Mouse (Mus musculus) layer of hippocampus, postnatal 25 days (tissue): Measurements from ENCODE around the gene Vstm2l. TPM values are rescaled to one million over a fixed set of nuclear protein-coding genes. Genes with fewer than 3 reads are reported as not detected.

Experiments used
- DNase-seq, 2 experiments: peaks; one replicate each; pipeline ENCODE4 v3.0.0; 2022; ENCODE audit warnings: mixed read lengths in 2 of 2, low spot score in 1 of 2; ENCODE audit errors: extremely low spot score in 1 of 2
- total RNA-seq, 2 experiments: library from RNA; stranded (reverse); gene quantifications; 2 replicates each; pipeline ENCODE4 v1.2.3; 2021

Gene Vstm2l
- 100 to 1,000 TPM; 114 to 131 TPM for total RNA-seq

DNA sequence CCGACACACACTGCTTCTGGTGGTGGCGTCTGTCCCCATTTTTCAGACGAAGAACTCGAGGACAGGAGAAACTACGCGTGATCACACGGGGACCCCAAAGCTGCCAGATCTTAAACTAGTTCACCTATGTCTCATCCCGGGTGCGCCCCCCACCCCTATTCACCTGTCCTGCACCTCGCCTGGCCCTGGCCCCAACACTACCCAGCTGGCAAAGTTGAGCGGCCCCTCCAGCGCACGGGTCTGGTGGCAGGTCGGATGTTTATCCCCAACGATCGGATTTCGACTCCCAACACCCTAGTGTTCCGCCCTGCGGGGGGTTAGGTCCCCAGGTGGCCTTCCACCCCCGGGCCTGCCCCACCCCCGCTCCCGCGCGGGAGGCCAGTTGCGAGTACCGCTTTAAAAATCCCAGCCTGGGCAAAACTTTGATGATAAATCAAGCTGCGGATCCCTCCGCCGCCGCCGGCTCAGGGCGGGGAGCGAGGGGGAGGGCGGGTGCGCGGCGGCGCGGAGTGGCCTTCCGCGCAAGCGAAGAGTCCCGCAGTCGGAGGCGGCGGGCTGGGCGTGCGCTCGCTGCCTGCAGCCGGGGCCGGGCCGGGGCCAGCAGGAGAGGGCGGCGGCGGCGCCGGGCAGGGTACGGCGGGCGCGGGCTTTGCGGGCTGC is at the start of gene Vstm2l:
Gene Vstm2l (plus strand): TSS at position 549 of the 660 bp plus-strand sequence.
- DNase-seq = peak; percentile 55 to 60

DNA sequence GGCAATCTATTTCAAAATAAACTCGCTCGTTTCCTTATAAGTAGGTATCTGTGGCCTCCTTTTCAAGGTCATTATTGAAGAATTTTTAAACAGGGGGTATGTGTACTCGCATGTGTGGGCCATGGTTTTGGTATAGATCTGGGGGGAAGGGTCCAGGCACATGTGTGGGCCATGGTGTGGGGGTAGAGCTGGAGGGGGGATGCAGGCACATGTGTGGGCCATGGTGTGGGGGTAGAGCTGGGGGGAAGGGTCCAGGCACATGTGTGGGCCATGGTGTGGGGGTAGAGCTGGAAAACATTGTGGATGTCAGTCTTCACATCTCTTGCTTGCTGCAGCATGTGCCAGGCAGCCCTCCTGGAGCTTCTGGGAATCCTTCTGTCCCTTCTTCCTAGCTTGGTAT is 47.3 kb upstream of the Vstm2l start:
- DNase-seq = no peak

DNA sequence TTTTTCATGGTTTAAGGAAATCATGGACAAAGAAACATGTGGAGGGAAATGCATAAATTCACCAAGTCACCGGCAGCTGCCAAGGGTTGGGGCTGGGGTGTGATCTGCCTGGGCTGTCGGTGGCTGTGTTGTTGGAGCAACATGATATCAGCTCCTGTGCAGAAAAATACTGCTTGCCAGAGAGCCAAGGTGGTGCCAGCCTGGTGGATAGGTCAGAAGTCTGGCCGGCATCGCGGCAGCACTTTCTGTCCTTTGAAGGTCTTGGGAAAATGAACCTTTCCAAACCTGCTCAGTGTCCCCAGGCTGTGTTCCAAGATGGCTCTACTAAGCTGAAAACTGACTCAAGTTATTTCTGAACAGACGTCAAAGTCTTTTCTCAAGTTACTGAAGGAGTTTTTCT is 44.2 kb upstream of the Vstm2l start:
- no peak for DNase-seq

DNA sequence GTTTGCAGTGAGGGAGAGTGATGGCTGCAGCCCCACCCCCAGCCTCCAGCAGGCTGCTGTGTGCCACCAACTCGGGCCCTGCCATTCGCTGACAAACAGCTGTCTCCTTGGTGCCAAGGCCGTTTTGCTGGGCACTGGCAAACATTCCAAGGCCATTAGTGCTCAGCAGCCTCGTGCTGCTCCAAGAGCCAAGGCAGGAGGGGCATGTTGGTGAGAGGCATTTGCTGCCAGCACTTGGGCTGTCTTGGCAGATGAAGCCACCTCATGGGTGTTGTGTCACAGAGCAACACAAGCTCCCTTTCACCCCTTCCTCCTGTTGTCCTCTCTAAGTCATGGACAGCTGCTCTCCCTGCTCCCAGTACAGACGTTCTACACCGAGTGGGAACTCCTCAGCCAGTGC is 41.2 kb upstream of the Vstm2l start:
- peak in 1 of 2 experiments; percentile 24 for DNase-seq

DNA sequence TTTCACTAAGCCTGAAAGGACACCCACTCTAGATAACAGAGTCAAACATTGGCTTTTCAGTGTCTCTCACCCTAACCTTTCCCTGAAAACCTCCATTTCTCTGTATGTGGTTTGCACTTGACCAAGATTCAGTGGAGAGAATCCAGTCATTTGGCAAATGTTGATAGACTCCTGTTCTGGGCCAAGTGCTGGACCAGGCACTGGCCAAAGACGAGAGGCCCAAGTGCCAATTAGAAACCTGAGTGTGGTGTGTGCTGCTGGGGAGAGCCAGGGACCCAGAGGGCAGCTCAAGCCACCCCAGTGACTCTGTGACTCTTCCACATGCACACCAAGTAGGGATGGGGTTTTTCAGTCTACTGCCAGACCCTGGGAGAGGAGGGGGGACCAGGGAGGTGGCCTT is 40.8 kb upstream of the Vstm2l start:
- no peak for DNase-seq

DNA sequence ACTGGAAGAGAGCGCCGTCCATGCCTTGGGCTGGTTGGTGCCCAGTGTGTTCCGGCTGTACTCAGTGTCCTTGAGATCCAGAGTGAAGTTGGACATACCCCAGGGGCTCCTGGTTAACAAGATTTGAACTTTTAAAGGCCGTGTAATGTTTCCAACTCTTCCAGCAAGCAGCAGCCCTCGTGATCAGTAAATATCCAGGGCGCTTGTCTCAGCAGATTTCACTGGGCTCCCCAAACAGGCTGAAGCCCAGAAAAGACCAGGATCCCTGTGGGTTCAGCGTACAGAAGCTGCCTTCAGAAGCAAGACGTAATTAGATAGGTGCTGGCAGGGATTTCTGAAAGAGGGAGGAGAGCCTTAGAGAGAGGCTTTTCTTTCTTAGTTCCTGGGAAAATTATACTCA is 39.3 kb upstream of the Vstm2l start:
- no peak for DNase-seq

DNA sequence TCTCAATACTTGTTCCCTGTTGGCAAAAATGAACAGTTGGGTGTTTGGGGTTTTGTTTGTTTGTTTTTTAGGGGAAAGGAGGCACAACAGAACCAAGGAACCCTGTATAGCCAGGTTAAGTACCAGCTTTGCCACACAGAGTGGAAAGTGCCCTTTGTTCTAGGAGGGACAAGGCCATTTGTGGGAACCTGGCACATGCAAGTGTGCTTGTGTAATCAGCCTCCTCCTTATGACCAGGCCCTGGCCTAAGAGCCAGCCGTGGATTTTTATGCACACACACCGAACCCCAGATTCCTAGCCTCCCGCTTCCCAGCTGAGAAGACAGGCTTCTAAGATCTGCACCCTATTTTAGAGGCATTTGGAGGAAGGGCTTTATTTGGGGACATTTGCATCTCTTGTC is 37.1 kb upstream of the Vstm2l start:
- DNase-seq = no peak

DNA sequence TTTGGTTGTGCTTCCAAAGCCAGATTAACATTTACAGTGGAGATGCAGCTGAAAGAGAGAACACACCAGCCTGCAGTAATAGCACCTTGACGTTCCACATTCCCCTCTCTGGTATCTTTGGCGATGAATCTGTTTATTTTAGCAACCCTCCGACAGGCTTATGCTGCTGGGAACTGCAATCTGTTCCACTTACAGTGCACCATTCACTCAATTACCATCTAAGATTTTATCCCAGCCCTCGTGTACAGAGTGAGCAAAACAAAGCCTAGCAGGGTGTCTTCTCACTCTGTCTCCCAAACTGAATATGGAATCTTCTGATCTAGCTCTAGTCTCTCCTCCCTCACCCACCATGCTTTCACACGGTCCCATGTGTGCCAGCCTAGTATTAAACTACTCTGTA is 36.5 kb upstream of the Vstm2l start:
- no peak for DNase-seq

DNA sequence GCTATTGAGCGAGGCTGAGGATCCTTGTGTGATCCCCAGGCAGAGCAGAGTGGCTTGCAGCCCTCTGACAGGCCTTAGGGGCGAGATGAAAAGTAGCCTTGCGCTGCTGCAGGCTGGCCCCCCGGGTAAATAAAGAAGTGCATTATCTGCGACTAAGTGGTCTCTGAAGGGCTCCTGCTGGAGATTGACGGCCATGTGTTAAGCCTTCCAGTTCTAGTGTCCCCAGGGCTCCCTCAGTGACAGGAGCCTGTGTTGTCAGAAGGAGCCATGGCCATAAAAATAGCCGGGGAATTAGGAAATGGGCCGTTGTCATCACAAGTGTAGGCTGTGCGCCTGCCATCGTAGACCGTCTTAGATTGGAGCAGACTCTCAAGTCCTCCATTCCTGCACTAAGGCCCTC is 32.5 kb upstream of the Vstm2l start:
- DNase-seq = no peak

DNA sequence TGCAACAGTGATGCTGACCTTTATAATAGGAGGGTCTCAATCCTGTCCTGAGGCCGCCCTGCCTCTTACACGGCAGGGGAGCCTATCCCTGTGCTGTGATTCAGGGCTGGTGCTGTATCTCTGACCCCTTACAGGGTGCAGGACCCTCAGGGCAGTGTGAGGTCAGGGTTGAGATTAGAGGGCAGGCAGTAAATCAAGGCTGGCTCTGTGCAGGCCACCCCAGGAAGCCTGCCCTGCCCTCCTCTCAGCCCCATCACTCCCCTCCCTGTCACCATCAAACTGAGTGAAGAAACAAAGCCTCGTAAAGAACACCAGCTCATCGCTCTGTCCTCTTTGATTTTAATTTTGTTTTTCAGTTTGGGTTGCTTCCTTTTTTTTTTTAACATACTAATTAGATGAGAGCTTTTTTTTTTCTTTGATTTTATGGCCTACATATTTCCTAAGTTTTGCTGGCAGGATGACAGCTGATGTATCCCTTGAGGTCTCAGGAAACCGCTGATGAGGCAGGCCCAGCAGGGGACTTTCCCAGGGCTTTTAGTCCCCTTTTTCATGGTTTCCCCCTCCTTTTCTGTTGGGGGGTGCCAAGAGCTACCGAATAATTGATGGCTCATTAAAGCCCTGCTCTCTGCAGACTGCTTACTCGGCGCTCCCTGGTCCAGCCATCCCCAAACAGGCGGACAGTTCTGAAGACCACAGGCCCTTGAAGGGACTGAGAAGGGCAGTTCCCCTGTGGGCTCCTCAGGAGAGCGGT is 27.0 kb upstream of the Vstm2l start:
- no peak for DNase-seq

DNA sequence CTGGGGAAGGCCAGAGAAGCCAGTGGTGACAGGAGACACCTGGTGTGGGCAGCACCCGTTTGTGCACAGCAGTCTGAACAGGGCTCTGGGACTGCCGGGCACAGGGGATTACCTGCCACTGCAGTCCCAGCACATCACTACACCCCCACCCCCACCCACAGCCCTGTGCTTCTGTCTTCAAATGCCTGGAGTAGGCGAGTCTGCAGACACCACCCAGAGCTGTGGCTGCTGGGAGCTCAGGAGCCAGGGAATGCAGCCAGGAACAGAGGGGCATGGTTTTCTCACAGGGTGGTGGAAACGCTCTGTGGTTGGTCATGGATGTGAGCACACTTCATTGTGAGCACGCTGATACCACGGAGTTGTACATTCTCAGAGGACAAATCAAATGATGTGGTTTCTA is 23.3 kb upstream of the Vstm2l start:
- no peak for DNase-seq

DNA sequence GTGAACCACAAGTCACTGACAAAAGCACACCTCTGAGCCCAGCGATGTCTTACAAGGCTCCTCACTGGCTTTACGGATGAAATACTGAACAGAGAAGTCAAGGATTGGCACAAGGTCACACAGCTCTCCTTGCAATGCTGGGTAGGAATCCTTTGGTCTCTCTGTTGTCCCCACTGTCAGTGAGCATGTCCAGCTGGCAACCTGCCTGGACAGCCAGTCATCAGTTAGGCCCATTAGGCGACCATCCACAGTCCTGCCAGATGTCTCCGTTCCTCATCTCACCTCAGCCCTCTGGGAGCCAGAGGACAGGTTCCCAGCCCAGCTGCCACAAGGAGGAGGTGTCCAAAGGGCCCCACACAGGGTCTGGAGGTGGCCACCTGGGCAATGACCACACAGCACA is 17.3 kb upstream of the Vstm2l start:
- DNase-seq = no peak

DNA sequence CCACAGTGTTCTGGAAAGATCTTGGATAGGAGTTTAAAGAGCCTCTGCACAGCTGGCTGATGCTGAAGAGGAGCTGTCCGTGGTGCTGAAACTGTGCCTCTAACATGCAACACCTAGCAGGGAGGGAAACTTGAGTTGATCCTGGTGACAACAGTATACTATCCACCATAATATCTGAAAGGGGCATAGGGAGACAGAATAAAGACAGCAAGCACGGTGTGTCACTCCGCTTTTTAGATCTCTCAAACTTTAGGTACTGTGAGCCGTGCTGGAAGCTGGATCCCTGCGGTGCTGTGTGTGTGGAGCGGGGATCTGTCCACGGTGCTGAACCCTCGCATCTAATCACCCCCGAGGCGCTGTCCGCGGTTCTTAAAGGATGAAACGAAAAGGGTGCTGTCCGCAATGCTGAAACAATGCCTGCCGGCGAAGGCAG is 1.2 kb upstream of the Vstm2l start:
- peak; percentile 31 to 68 for DNase-seq

DNA sequence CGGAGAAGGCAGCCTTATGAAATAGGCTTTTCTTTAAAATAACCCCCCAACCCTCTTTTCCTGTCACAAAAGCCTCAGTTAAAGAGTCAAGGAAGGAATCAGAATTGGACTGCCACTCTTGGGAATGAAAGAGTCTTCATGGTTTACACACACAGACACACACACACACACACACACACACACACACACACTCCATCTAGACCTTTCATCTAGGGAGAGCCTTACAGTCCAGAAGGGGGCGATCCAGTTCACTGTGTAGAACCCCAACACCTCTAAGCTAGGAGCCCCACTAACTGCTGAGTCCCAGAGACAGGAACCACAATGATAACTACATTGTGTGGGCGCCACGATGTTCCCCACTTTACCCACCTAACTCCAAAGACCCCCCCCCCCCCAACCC is 748 bp upstream of the Vstm2l start:
- peak in 1 of 2 experiments; percentile 29 for DNase-seq

DNA sequence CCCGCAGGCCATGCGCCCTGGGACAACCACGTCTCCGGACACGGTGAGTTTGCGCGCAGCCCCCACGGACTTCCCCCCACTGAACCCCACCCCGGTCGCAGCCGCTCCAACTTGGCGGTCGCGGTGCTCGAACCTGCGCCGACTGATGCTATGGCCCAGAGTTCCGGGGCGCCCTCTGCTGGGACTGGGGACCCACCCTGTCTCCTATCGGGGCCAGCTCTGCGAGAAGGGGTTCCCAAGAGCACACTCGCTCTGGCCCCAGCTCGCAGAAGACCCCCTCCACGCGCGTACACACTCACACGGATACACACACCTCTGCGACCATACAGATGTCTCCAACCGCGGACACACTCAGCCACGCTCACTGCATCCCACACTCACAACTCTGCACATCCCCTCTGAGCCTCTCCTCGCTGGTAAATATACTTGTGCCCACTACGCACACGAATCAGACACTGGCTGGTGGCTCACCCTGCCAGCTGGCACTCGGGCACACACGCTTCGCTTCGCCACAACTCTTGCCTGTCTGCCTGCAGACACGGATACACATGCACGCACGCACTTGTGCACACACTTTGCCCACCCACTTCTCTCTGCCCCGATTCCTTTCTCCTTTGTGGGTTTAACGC is 550 bp downstream of the Vstm2l start:
- peak; percentile 31 to 59 for DNase-seq

DNA sequence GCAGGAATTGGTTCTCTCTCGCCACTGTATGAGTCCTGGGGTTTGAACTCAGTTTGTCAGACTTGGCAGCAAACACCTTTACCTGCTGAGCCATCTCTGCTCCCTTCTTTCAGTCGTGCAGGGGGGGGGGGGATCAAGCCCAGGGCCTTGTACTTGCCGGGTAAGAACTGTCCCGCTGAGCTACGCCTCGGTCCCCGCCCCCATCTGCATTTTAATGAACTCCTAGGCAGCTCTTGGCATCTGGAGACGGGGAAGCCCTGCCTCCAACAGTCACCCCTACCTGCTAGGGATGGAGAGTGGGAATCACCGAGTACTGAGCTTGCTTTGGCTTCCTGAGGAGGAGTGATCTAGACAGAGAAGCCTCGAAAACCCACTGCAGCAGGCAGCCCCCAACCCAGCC is 4.1 kb downstream of the Vstm2l start:
- DNase-seq = no peak

DNA sequence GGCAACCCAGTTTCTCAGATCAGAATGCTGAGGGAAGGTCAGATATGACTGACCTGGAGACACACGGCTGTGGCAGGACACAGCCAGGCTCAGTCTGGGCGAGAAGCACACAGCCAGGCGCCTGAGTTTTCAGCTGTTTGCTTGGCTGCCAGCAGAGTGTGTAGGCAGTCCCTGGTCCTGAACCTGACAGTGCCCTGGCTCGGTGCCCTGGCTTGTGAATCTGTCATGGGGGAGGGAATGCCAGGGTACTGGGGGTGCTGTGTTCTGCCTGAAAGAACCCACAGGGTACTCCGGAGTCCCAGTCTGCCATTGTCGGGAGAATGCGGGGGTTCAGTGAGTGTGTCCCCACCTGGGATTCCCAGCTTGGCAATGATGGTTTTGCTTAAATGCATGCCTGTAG is 7.1 kb downstream of the Vstm2l start:
- DNase-seq = peak in 1 of 2 experiments; percentile 34

DNA sequence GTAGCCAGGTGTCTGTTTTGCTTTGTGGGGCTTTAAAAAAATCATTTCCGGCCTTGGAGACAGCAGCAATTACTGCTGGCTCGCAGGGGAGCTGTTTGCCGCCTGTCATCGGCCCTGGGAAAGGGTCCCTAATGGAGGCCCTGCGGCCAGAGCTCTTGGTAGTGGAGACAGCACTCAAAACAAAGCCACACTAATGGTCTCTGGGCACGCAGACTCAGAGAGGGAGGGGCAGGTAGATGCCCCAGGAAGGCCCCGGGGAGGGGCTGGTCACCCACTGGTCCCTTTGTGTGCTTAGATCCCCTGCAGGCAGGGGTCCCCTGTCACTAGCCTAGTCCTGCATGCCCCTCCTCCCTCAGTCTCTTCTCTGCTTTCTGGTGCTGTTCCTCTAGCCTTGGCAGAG is 9.0 kb downstream of the Vstm2l start:
- no peak for DNase-seq

DNA sequence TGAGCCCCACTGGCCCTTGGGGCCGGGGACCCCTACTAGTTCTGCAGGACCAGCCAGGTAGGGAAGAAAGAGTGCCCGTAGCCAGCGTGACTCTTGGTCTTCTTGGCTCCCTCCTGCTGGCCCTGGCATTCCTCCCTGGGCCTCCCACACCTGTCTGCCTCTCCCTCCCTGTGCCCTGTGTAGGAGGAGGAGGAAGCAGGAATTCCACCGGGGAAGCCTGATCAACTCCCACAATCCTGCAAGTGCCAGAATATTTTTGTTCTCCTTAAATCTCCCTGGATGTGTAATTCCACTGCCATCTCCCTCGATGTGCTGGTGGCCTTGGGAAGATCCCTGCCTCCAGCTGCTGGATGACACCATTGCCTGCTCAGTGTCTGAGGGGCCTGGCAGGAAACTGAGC is 10.1 kb downstream of the Vstm2l start:
- no peak for DNase-seq

DNA sequence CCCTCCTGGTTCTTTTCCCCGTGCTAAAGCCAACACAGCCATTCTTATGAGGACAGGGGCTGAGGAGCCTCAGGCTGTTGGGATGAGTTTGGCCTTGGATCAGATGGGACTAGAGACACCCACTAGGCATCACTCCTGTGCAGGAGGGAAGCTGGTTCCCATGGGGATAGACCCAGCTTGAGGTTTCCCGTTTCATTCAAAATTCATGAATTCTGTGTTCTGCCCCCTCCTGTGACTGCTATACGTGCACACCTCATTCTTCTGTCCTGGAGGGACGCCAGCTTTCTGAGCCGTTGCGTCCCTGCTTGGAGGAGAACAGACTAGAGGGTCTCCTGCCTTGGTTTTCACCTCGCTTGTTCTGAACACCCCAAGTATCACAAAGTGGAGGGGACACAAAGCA is 12.0 kb downstream of the Vstm2l start:
- DNase-seq = no peak

DNA sequence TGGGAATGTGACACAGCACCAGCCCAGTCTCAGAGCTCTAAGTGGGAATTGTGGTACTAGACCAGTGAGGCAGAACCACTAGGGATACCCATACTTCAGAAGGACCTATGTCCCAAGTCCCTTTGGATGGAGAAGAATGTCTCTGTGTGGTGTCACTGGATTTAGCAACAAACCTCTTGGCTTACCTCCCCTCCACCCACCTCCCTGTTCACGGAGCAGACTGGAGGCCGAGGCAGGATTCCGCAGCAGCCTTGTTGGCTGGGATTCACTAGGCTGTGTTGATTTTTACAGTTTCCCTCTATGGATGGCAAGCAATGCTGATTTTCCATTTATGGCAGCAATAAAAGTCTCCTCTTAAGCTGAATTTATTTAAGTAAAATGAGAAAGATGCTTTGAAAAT is 12.5 kb downstream of the Vstm2l start:
- no peak for DNase-seq

DNA sequence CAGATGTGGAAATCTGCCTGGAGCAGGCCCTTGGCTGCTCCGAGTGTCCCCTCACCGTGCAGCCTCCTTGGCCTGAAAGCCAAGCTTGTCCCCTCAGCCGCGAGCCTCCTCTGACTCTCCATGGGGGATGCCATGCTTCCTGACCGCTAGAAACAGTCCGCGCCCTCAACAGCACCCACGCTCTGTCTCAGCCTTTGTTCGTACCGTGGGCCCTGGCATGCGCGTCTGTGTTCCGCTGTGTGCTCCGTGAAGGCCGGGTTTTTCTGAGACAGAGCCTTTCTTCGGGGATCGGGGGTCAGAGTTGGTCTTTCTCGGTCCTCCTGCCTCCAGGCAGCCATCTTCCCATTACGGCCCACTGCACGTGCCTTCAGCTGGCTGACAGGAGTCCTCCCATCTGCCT is 12.9 kb downstream of the Vstm2l start:
- DNase-seq = no peak
